Mouse (Mus musculus) hindbrain, embryonic 10.5 days (tissue): Measurements from ENCODE around the gene Hpca. TPM values are rescaled to one million over a fixed set of nuclear protein-coding genes. Genes with fewer than 3 reads are reported as not detected.

Experiments used
- DNase-seq: peaks from one replicate; pipeline ENCODE4 v3.0.0-alpha.2; 2017; ENCODE audit warnings: low spot score
- H3K27ac ChIP-seq: fragments of 300-500 bp; sonication (generic); 2 replicates; pipeline ENCODE4 v1.5.1; 2016; ENCODE audit warnings: mild to moderate bottlenecking, moderate library complexity
- H3K27me3 ChIP-seq: fragments of 300-500 bp; sonication (generic); 2 replicates; pipeline ENCODE4 v1.6.1; 2016; ENCODE audit warnings: mild to moderate bottlenecking; ENCODE audit not compliant: poor library complexity, insufficient read depth, severe bottlenecking
- H3K36me3 ChIP-seq: fragments of 300-500 bp; sonication (generic); 2 replicates; pipeline ENCODE4 v1.6.1; 2016; ENCODE audit warnings: mild to moderate bottlenecking, moderate library complexity
- H3K4me1 ChIP-seq: fragments of 300-500 bp; sonication (generic); replicated peaks from 2 replicates; pipeline ENCODE4 v1.6.1; 2016; ENCODE audit warnings: mild to moderate bottlenecking
- H3K4me3 ChIP-seq: fragments of 300-500 bp; sonication (generic); 2 replicates; pipeline ENCODE4 v1.5.1; 2016; ENCODE audit warnings: mild to moderate bottlenecking, moderate library complexity
- H3K9me3 ChIP-seq: fragments of 300-500 bp; sonication (generic); 2 replicates; pipeline ENCODE4 v1.6.1; 2016; ENCODE audit warnings: mild to moderate bottlenecking, moderate library complexity
- WGBS: fragments of 180-500 bp; shearing (Covaris S2); methylation state at CpG from one replicate; pipeline ENCODE4 v1.1.7; 2016; 5-methylcytosine and 5-hydroxymethylcytosine counted together
- polyA plus RNA-seq: library from polyadenylated mRNA; unstranded; fragments of >200 nt; fragmentation: Nextera tagmentation; extraction: Ambion mirVana; gene quantifications from 2 replicates; pipeline ENCODE4 v1.2.1, GENCODE M21; 2016

Hpca gene
- polyA plus RNA-seq, 1 experiment from 2014 or later = 4.7 TPM

- peak; percentile 89 for DNase-seq
- Histone ChIP-seq H3K27me3 (peaks cover 34% of the 10 kb centered on the region), H3K4me3 (no peak overlapping the region), H3K4me1 (peaks cover 45% of the 10 kb centered on the region), H3K9me3 (no peaks in the 10 kb centered on the region), H3K27ac (peak overlapping the region; percentile 80), H3K36me3 (no peaks in the 10 kb centered on the region)
- WGBS = 34% methylated on average over 28 of the region's 28 CpGs
Measured at GRCm38 (mm10) chr4:129113083-129113988, 8.5 kb downstream of the Hpca start.

- H3K9me3 ChIP-seq = no peaks in the 10 kb centered on the region
- DNase-seq = no peak
- peaks cover 42% of the 10 kb centered on the region for H3K27me3 ChIP-seq
- no peaks in the 10 kb centered on the region for H3K36me3 ChIP-seq
- H3K27ac ChIP-seq = peak overlapping the region; percentile 8; the same call in 1 of the 2 replicates
- H3K4me3 ChIP-seq = no peak overlapping the region
- peaks cover 45% of the 10 kb centered on the region for H3K4me1 ChIP-seq
- WGBS = 74% methylated on average over 13 of the region's 13 CpGs
Measured at GRCm38 (mm10) chr4:129112231-129112630, 9.6 kb downstream of the Hpca start.

GRCm38 (mm10) chr4:129111350-129111749 is 10.5 kb downstream of the Hpca start:
- Histone ChIP-seq H3K4me1 (peaks cover 49% of the 10 kb centered on the region), H3K4me3 (no peak overlapping the region), H3K27ac (no peak overlapping the region), H3K27me3 (peaks cover 45% of the 10 kb centered on the region), H3K36me3 (no peaks in the 10 kb centered on the region), H3K9me3 (no peaks in the 10 kb centered on the region)
- 59% methylated on average over 11 of the region's 11 CpGs for WGBS
- no peak for DNase-seq

- H3K4me1 ChIP-seq = peaks cover 54% of the 10 kb centered on the region
Measured at GRCm38 (mm10) chr4:129110804-129111203, 11.0 kb downstream of the Hpca start.

GRCm38 (mm10) chr4:129108624-129109023 is 13.2 kb downstream of the Hpca start:
- H3K9me3 ChIP-seq = no peaks in the 10 kb centered on the region
- no peak overlapping the region for H3K4me3 ChIP-seq
- no peaks in the 10 kb centered on the region for H3K36me3 ChIP-seq
- H3K4me1 ChIP-seq = peaks cover 50% of the 10 kb centered on the region
- DNase-seq = no peak
- WGBS = 91% methylated on average over 7 of the region's 7 CpGs
- no peak overlapping the region for H3K27ac ChIP-seq
- H3K27me3 ChIP-seq = peaks cover 52% of the 10 kb centered on the region

More at GRCm38 (mm10) chr4:129110804-129111203, 11.0 kb downstream of the Hpca start:
- peaks cover 50% of the 10 kb centered on the region for H3K27me3 ChIP-seq
- 91% methylated on average over 6 of the region's 6 CpGs for WGBS
- no peaks in the 10 kb centered on the region for H3K36me3 ChIP-seq
- no peaks in the 10 kb centered on the region for H3K9me3 ChIP-seq
- no peak for DNase-seq
- H3K4me3 ChIP-seq = no peak overlapping the region
- H3K27ac ChIP-seq = no peak overlapping the region

GRCm38 (mm10) chr4:129107348-129107899 is 14.4 kb downstream of the Hpca start:
- H3K9me3 ChIP-seq = no peaks in the 10 kb centered on the region

GRCm38 (mm10) chr4:129106073-129106472 is 15.8 kb downstream of the Hpca start:
- peak overlapping the region; percentile 42 for H3K4me3 ChIP-seq
- 16% methylated on average over 9 of the region's 9 CpGs for WGBS
- H3K36me3 ChIP-seq = no peaks in the 10 kb centered on the region
- H3K27ac ChIP-seq = no peak overlapping the region
- peaks cover 54% of the 10 kb centered on the region for H3K27me3 ChIP-seq
- H3K4me1 ChIP-seq = peaks cover 29% of the 10 kb centered on the region
- DNase-seq = no peak
- H3K9me3 ChIP-seq = no peaks in the 10 kb centered on the region

More at GRCm38 (mm10) chr4:129107348-129107899, 14.4 kb downstream of the Hpca start:
- no peak for DNase-seq
- Histone ChIP-seq H3K27me3 (peaks cover 54% of the 10 kb centered on the region), H3K4me1 (peaks cover 38% of the 10 kb centered on the region), H3K36me3 (no peaks in the 10 kb centered on the region), H3K27ac (no peak overlapping the region), H3K4me3 (no peak overlapping the region)
- 81% methylated on average over 10 of the region's 10 CpGs for WGBS

GRCm38 (mm10) chr4:129105356-129105755 is 16.5 kb downstream of the Hpca start, which contains the start of gene Tmem54:
Gene Tmem54, plus strand, starts transcription at chr4:129105548.
- H3K9me3 ChIP-seq = no peaks in the 10 kb centered on the region
- peak within 1 kb of the TSS; percentile 9; the same call in 1 of the 2 replicates for H3K27ac ChIP-seq
- peaks cover 23% of the 10 kb centered on the region for H3K4me1 ChIP-seq
- no peaks in the 10 kb centered on the region for H3K36me3 ChIP-seq
- H3K4me3 ChIP-seq = peak within 1 kb of the TSS; percentile 42
- peaks cover 54% of the 10 kb centered on the region for H3K27me3 ChIP-seq
- DNase-seq = no peak
- WGBS = 2% methylated on average over 40 of the region's 40 CpGs

GRCm38 (mm10) chr4:129102133-129102829 is 19.6 kb downstream of the Hpca start:
- Histone ChIP-seq H3K36me3 (no peaks in the 10 kb centered on the region), H3K4me3 (no peak overlapping the region), H3K27me3 (peaks cover 43% of the 10 kb centered on the region), H3K9me3 (0 out of 2 replicates have a peak, but pooled peaks cover 3% of the 10 kb centered on the region), H3K4me1 (peaks cover 18% of the 10 kb centered on the region), H3K27ac (no peak overlapping the region)
- WGBS = 84% methylated on average over 14 of the region's 14 CpGs
- no peak for DNase-seq

- DNase-seq = no peak
- Histone ChIP-seq H3K4me1 (peaks cover 4% of the 10 kb centered on the region; the same call in 1 of the 2 replicates), H3K4me3 (no peak overlapping the region), H3K9me3 (0 out of 2 replicates have a peak, but pooled peaks cover 3% of the 10 kb centered on the region), H3K36me3 (no peaks in the 10 kb centered on the region), H3K27me3 (0 out of 2 replicates have a peak, but pooled peaks cover 5% of the 10 kb centered on the region), H3K27ac (no peak overlapping the region)
- 72% methylated on average over 7 of the region's 7 CpGs for WGBS
Measured at GRCm38 (mm10) chr4:129097006-129097405, 24.8 kb downstream of the Hpca start.

GRCm38 (mm10) chr4:129095276-129095675 is 26.6 kb downstream of the Hpca start:
- 0 out of 2 replicates have a peak, but pooled peaks cover 5% of the 10 kb centered on the region for H3K27me3 ChIP-seq
- H3K4me1 ChIP-seq = peaks cover 4% of the 10 kb centered on the region; the same call in 1 of the 2 replicates
- H3K4me3 ChIP-seq = no peak overlapping the region
- no peak overlapping the region for H3K27ac ChIP-seq
- no peak for DNase-seq
- 0 out of 2 replicates have a peak, but pooled peaks cover 3% of the 10 kb centered on the region for H3K9me3 ChIP-seq
- WGBS = 32% methylated on average over 15 of the region's 15 CpGs
- no peaks in the 10 kb centered on the region for H3K36me3 ChIP-seq

- Histone ChIP-seq H3K9me3 (no peaks in the 10 kb centered on the region), H3K4me3 (no peak overlapping the region), H3K4me1 (no peaks in the 10 kb centered on the region), H3K36me3 (peaks cover 22% of the 10 kb centered on the region), H3K27ac (no peak overlapping the region), H3K27me3 (no peaks in the 10 kb centered on the region)
- WGBS = 57% methylated on average over 5 of the region's 5 CpGs
- DNase-seq = no peak
Measured at GRCm38 (mm10) chr4:129087850-129088249, 34.0 kb downstream of the Hpca start.
